Mouse (Mus musculus) forebrain, embryonic 14.5 days (tissue): ENCODE data around the gene Aqp12. TPM values are rescaled to one million over a fixed set of nuclear protein-coding genes. Genes with fewer than 3 reads are reported as not detected.
"Not testable (repeated sequence)": the region's sequence is repeated elsewhere in the genome, so short reads cannot be mapped to it uniquely, and the experiment has no call there.

Experiments
- ATAC-seq: fragments of 200-750 bp; cut with Nextera tagmentation; 2 replicates; pipeline ENCODE4 v1.8.0; 2017; ENCODE audit warnings: mild to moderate bottlenecking, moderate library complexity
- DNase-seq: peaks from one replicate; pipeline ENCODE4 v3.0.0-alpha.2; 2015; ENCODE audit warnings: low spot score
- H3K27ac ChIP-seq: fragments of 300-500 bp; sonication (generic); 2 replicates; pipeline ENCODE4 v1.5.1; 2014; ENCODE audit warnings: low read depth, mild to moderate bottlenecking, control low read depth, low read length, moderate library complexity
- H3K27me3 ChIP-seq: fragments of 300-500 bp; sonication (generic); replicated peaks from 2 replicates; pipeline ENCODE4 v1.6.1; 2014; ENCODE audit warnings: low read length, control low read depth, mixed read lengths; ENCODE audit not compliant: control insufficient read depth, insufficient read depth
- H3K36me3 ChIP-seq: fragments of 300-500 bp; sonication (generic); 2 replicates; pipeline ENCODE4 v1.6.1; 2014; ENCODE audit warnings: low read length, control low read depth; ENCODE audit not compliant: control insufficient read depth, insufficient read depth
- H3K4me1 ChIP-seq: fragments of 300-500 bp; sonication (generic); 2 replicates; pipeline ENCODE4 v1.6.1; 2014; ENCODE audit warnings: antibody characterized with exemption, low read length, control low read depth; ENCODE audit not compliant: control insufficient read depth, insufficient read depth
- H3K4me2 ChIP-seq: fragments of 300-500 bp; sonication (generic); 2 replicates; pipeline ENCODE4 v1.6.1; 2014; ENCODE audit warnings: mild to moderate bottlenecking, control low read depth, low read length
- H3K4me3 ChIP-seq: fragments of 300-500 bp; sonication (generic); 2 replicates; pipeline ENCODE4 v1.5.1; 2014; ENCODE audit warnings: low read depth, low read length, control low read depth
- H3K9ac ChIP-seq: fragments of 300-500 bp; sonication (generic); 2 replicates; pipeline ENCODE4 v1.6.1; 2014; ENCODE audit warnings: mild to moderate bottlenecking, low read length, control low read depth, moderate library complexity
- H3K9me3 ChIP-seq: fragments of 300-500 bp; sonication (generic); replicated peaks from 2 replicates; pipeline ENCODE4 v1.6.1; 2016; ENCODE audit warnings: low read length, control low read depth, mixed read lengths; ENCODE audit not compliant: control insufficient read depth
- WGBS: fragments of 180-500 bp; shearing (Covaris S2); extraction: QIAGEN DNeasy Blood & Tissue Kit; methylation state at CpG from one replicate; pipeline ENCODE4 v1.1.7; 2014; 5-methylcytosine and 5-hydroxymethylcytosine counted together
- polyA plus RNA-seq: library from polyadenylated mRNA; unstranded; fragments of >200 nt; fragmentation: Nextera tagmentation; extraction: Ambion mirVana; gene quantifications from 2 replicates; pipeline ENCODE4 v1.2.1, GENCODE M21; 2014

The Aqp12 gene
- not detected in 2 replicates for polyA plus RNA-seq

DNA sequence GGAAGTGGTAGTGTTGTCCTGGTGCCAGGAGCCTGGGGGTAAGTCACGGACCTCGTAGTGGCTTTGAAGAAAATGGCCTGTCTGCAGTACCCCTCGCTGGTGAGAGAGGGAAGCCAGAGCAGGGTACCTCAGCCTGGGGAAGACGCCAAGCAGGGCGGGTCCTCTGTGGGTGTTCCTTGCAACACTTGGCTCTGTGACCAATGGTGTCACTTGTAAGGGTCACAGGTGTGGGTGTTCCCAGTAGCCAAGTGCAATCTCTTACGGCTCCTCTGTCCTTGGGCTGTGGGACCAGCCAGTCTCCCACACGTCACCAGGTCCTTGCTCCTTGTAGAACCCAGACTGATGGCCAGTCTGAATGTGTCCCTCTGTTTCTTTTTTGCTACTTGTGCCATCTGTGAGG, at the start of gene Aqp12:
Aqp12 (plus strand) TSS at position 274 of the 400 bp plus-strand sequence.
- no peaks in the 10 kb centered on the region for H3K9me3 ChIP-seq
- no peak within 1 kb of the TSS for H3K27ac ChIP-seq
- DNase-seq (no peak), ATAC-seq (no peak)
- no peak within 1 kb of the TSS for H3K4me2 ChIP-seq
- H3K27me3 ChIP-seq: no peaks in the 10 kb centered on the region
- H3K36me3 ChIP-seq: no peaks in the 10 kb centered on the region
- no peak within 1 kb of the TSS for H3K9ac ChIP-seq
- no peak within 1 kb of the TSS for H3K4me3 ChIP-seq
- no peaks in the 10 kb centered on the region for H3K4me1 ChIP-seq
- 81% methylated on average over 7 of the region's 7 CpGs for WGBS

DNA sequence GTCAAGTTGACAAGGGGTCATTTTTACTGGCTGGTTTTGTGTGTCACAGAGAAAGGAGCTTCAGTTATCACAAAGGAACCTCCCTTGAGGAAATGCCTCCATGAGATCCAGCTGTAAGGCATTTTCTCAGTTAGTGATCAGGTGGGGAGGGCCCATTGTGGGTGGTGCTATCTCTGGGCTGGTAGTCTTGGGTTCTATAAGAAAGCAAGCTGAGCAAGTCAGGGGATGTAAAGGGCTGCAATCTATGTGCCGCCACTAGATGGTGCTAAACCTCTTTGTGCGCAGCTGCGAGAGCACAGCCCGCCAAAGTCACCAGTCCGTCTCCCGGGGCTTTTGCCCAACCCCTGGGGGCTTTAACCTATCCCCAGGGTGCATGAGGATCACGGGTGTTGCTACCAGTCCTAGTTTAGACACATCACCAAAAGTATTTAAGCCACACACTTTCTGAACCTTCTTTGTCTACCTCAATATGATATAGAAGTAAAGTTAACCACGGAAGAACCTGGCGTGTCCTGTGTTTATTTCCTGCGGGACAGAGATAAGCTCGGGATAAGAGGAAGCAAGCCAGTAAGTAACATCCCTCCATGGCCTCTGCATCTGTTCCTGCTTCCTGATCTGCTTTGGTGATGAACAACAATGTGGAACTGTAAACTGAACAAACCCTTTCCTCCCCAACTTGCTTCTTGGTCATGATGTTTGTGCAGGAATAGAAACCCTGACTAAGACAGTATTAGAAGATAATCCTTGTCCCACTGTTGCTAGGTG, 49.4 kb upstream of the Aqp12 start:
- peak overlapping the region; percentile 39 for H3K4me2 ChIP-seq
- not testable (repeated sequence) for H3K27me3 ChIP-seq, H3K9ac ChIP-seq, H3K4me3 ChIP-seq, H3K27ac ChIP-seq, H3K4me1 ChIP-seq, H3K9me3 ChIP-seq, H3K36me3 ChIP-seq
- DNase-seq (peak; percentile 20), ATAC-seq (peak; percentile 69)
- WGBS: 6% methylated on average over 11 of the region's 11 CpGs

DNA sequence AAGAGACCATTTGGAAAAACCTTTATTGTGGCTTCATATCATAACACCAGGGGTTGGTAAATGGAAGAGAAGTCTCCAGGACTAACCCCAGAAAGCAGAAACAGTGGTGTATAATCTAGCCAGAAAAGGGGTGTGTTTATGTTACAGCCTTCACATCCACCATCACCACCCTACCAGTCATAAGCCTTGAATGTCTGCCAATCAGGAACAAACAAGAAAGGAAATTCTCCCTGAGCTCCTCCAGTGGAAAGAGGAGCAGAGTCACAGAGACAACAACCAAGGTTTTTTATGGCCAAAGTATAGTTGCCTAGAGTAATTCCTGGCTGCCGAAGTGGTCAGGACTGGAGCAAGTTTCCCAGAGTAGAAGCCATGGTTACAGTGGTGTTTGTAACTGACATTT, 47.1 kb upstream of the Aqp12 start:
- H3K27me3 ChIP-seq: no peaks in the 10 kb centered on the region
- no peak for ATAC-seq
- WGBS: 90% methylated on average over 1 of the region's 1 CpGs
- no peaks in the 10 kb centered on the region for H3K36me3 ChIP-seq
- no peak overlapping the region for H3K9ac ChIP-seq
- no peaks in the 10 kb centered on the region for H3K9me3 ChIP-seq
- H3K4me2 ChIP-seq: no peak overlapping the region
- no peak overlapping the region for H3K4me3 ChIP-seq
- DNase-seq: no peak
- no peaks in the 10 kb centered on the region for H3K4me1 ChIP-seq
- H3K27ac ChIP-seq: no peak overlapping the region

DNA sequence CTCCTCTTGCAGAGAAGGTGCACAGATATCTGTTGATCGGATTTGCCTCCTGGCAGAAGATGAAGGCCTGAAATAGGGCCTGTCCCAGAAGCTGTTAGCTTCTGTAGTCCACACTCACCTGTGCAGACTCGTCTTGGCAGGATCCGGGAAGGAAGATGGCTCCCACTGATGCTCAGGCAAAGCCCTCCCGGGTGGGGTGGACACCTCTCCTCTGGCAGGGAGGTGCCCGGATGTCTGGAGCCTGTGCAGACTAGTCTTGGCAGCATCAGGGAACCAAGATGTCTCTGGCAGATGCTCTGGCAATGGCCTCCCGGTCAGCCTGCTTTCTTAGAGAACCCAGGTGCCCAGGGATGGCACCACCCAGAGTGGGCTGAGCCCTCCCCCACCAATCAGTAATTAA, 35.3 kb upstream of the Aqp12 start:
- H3K4me1 ChIP-seq, H3K27ac ChIP-seq, H3K4me2 ChIP-seq, ATAC-seq, H3K9me3 ChIP-seq, H3K9ac ChIP-seq, DNase-seq, H3K27me3 ChIP-seq, H3K4me3 ChIP-seq, H3K36me3 ChIP-seq: not testable (repeated sequence)
- 91% methylated on average over 6 of the region's 6 CpGs for WGBS

DNA sequence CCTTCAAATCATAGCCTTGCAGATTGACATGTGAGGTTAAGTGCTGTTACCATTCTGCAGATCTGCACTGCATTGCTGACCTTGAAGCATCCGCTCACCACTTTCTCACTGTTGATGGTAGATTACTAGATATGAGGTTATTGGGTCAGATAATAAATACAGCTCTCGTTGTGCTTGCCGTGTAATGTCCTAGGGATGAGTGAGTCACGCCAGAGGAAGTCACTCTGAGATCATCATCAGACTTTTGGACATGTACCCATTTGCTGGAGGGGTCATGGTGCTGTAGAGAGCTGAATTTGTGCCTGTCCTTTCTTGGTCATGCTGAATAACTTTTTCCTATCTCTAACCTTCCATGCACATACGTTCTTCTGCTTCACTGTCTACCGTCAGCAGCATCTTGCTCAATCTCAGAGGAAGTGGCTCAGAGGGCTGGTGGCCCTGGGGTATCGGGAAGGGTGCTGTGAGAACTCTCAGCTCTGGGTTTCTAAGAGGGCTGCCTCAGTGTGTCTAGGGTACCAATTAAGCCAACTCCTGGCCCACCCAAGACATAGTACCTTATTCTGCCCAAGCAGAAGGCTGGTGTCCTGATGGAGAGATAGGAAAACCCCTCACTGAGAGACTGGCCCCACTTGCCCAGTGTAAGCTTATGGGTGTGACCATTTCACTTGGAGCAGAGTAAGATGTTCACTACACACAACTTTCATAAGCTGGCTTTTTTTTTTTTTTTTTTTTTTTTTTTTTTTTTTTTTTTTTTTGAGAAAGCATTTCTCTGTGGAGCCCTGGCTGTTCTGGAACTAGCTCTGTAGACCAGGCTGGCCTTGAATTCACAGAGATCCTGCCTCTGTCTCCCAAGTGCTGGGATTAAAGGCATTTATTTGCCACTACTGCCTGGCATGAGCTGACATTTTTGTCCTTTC, 34.0 kb upstream of the Aqp12 start:
- Histone ChIP-seq H3K9me3 (no peaks in the 10 kb centered on the region), H3K27ac (no peak overlapping the region), H3K9ac (no peak overlapping the region), H3K27me3 (no peaks in the 10 kb centered on the region), H3K36me3 (no peaks in the 10 kb centered on the region), H3K4me1 (no peaks in the 10 kb centered on the region), H3K4me3 (no peak overlapping the region), H3K4me2 (no peak overlapping the region)
- ATAC-seq (no peak), DNase-seq (no peak)
- 93% methylated on average over 7 of the region's 7 CpGs for WGBS

DNA sequence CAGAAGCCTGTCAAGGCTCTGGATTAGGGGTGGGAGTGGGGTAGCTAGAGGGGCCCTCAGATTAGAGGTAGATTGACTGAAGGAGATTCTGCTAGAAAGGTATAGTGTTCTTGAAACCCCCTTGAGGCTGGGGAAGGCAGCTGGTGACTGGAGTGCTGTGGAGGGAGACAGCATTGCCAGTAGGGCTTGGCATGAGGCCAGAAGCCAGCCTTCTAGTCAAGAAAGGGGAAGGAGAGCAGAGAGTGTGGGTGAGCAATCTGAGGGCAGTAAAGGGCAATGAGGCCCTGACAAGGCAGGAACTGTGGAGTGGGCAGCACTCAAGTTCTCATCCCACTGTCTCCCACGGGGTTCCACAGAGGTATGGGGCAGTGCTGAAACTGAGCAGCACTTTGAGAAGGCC, 33.3 kb upstream of the Aqp12 start:
- Histone ChIP-seq H3K27me3 (no peaks in the 10 kb centered on the region), H3K36me3 (no peaks in the 10 kb centered on the region), H3K4me3 (no peak overlapping the region), H3K4me2 (no peak overlapping the region), H3K27ac (no peak overlapping the region), H3K4me1 (no peaks in the 10 kb centered on the region), H3K9ac (no peak overlapping the region), H3K9me3 (no peaks in the 10 kb centered on the region)
- no peak for ATAC-seq
- whole genome bisulfite sequencing: 79% methylated on average over 1 of the region's 1 CpGs
- peak; percentile 62 for DNase-seq

DNA sequence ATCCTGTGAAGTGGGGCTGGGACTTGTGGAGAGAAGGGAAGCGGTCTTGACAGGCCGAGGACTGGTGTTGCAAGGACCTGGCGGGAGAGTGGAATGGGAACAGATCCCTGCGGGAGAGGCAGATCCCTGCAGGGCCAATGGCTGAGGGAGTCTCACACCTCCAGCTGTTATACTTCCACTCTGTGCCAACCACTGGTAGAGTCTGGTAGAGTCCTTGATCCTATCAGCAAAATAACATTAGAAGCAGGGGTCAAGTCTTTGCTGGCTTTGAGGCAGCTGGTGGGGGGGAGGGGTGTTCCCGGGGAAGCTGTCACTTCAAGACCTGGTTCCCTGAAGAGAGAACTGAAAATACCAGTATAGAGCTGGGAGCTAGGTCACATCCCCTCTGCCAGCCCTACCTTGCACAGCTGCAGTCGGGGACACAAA, 30.0 kb upstream of the Aqp12 start:
- DNase-seq (no peak), ATAC-seq (no peak)
- H3K27ac ChIP-seq: no peak overlapping the region

DNA sequence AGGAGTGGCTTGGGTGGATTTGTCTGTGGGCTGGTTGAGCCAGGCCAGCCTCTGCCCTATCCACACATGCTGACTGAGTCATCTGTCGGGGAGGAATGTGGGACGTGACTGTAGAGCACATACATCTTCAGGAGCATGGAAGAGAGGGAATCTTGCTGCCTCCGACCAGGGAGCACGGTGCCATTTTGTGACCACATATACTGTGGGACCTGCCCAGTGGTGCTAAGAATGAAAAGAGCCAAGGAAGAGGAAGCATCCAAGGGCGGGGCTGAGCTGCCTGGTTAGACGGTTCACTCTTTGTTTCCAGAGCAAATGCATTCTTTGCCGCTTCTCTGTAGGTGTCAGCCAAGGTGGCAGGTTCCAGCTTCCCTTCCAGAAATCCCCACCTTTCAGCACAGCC, 27.5 kb upstream of the Aqp12 start:
- 48% methylated on average over 7 of the region's 7 CpGs for WGBS
- no peak overlapping the region for H3K4me2 ChIP-seq
- ATAC-seq: no peak
- no peaks in the 10 kb centered on the region for H3K36me3 ChIP-seq
- no peak overlapping the region for H3K27ac ChIP-seq
- DNase-seq: no peak
- H3K9me3 ChIP-seq: no peaks in the 10 kb centered on the region
- no peak overlapping the region for H3K4me3 ChIP-seq
- H3K4me1 ChIP-seq: no peaks in the 10 kb centered on the region
- no peaks in the 10 kb centered on the region for H3K27me3 ChIP-seq
- H3K9ac ChIP-seq: no peak overlapping the region

More for the DNA sequence above, 30.0 kb upstream of the Aqp12 start:
- H3K27me3 ChIP-seq: no peaks in the 10 kb centered on the region
- no peaks in the 10 kb centered on the region for H3K9me3 ChIP-seq
- no peak overlapping the region for H3K4me3 ChIP-seq
- H3K4me2 ChIP-seq: no peak overlapping the region
- no peak overlapping the region for H3K9ac ChIP-seq
- H3K36me3 ChIP-seq: no peaks in the 10 kb centered on the region
- 62% methylated on average over 6 of the region's 6 CpGs for WGBS
- no peaks in the 10 kb centered on the region for H3K4me1 ChIP-seq
